ENCODE assay signal across 8 mouse cellular contexts in genomic region chr17:6691596-6691995, GRCm38 (mm10). TPM values are rescaled to one million over a fixed set of nuclear protein-coding genes. Genes with fewer than 3 reads are reported as not detected.
A peak's percentile ranks its signal among the peaks of the same experiment; 100 is the strongest.
DNase-seq lines count a peak whose midpoint lies in the region; ATAC-seq and TF ChIP-seq lines count a peak whose summit lies in the region.
"Not testable (repeated sequence)": the region's sequence is repeated elsewhere in the genome, so short reads cannot be mapped to it uniquely, and the experiment has no call there.

No protein-coding gene starts in this region.

- not testable (repeated sequence) for TF ChIP-seq EP300 in CH12.LX (IDR thresholded peaks at IDR 0.05; ENCODE audit: low read length)

- H3K4me2 ChIP-seq in CH12.LX (ENCODE audit: insufficient read depth, low read depth, poor library complexity, severe bottlenecking); liver, embryonic 13.5 days; neural tube, embryonic 11.5 days (ENCODE audit: low read depth): not testable (repeated sequence)

- not testable (repeated sequence) for H3K9me3 ChIP-seq in CH12.LX (replicated peaks; ENCODE audit: low read length); liver, embryonic 13.5 days (replicated peaks); neural tube, embryonic 11.5 days (ENCODE audit: control insufficient read depth, low read length)

- dilution Hi-C loops in CH12.LX (cut with MboI; ENCODE audit: extremely low pct_ligation_motif_present, extremely low pct_unique_long_range_greater_than_20kb, low sequenced_read_pairs) = not testable (repeated sequence)

- H3K79me2 ChIP-seq in CH12.LX (replicated peaks; ENCODE audit: control insufficient read depth, extremely low read depth, insufficient read depth, poor library complexity, severe bottlenecking) = not testable (repeated sequence)

- H3K36me3 ChIP-seq in CH12.LX (replicated peaks in 1 of 2; ENCODE audit: control insufficient read depth in 1 of 2, insufficient read depth in 1 of 2, low read length in 1 of 2); liver, embryonic 13.5 days; neural tube, embryonic 11.5 days (ENCODE audit: control insufficient read depth, insufficient read depth, low read length): not testable (repeated sequence)

- peak; percentile 63 to 66 for TF ChIP-seq CTCF in CH12.LX (conservative IDR thresholded peaks at IDR 0.05 in 1 of 2, IDR thresholded peaks at IDR 0.05 in 1 of 2; ENCODE audit: low read depth in 2 of 2, low read length in 2 of 2)

- in situ Hi-C loops in CH12.LX (cut with MboI; ENCODE audit: low pct_ligation_motif_present, low pct_unique_long_range_greater_than_20kb, low sequenced_read_pairs) = not testable (repeated sequence)

- WGBS in liver, embryonic 13.5 days (ENCODE audit: insufficient replicate concordance) = 4% methylated on average over 2 of the region's 2 CpGs
- WGBS in neural tube, embryonic 11.5 days = 12% methylated on average over 2 of the region's 2 CpGs

- not testable (repeated sequence) for TF ChIP-seq POLR2A in CH12.LX (IDR thresholded peaks at IDR 0.05; ENCODE audit: low read depth, low read length)

- ATAC-seq in erythroid progenitor cell, adult 5-6 weeks (replicated peaks; ENCODE audit: low FRiP score, poor library complexity, severe bottlenecking) = peak; percentile 64
- not testable (repeated sequence) for ATAC-seq in liver, embryonic 13.5 days (ENCODE audit: low read depth); neural tube, embryonic 11.5 days (ENCODE audit: insufficient read depth, low FRiP score, low TSS enrichment)

- peak; percentile 62 for TF ChIP-seq RAD21 in CH12.LX (IDR thresholded peaks at IDR 0.05; ENCODE audit: low read depth, low read length)

- not testable (repeated sequence) for H3K27me3 ChIP-seq in CH12.LX (replicated peaks); liver, embryonic 13.5 days; neural tube, embryonic 11.5 days (ENCODE audit: control insufficient read depth, insufficient read depth, low read length)

- not testable (repeated sequence) for H3K9ac ChIP-seq in CH12.LX (ENCODE audit: insufficient read depth, low read depth); liver, embryonic 13.5 days; neural tube, embryonic 11.5 days (ENCODE audit: low read length)

- H3K4me3 ChIP-seq in CH12.LX (replicated peaks in 1 of 3; ENCODE audit: low read depth in 2 of 3, low read length in 2 of 3, poor library complexity in 1 of 3); liver, embryonic 13.5 days (replicated peaks); neural tube, embryonic 11.5 days (ENCODE audit: low read depth, low read length): not testable (repeated sequence)

- intact Hi-C loops in heart, postnatal 10 days (cut with DNase I) = loop anchor here (10.0 kb wide), 1 partner anchor 203 kb away; no protein-coding TSS in a partner anchor

- H3K4me1 ChIP-seq in CH12.LX (ENCODE audit: control insufficient read depth in 1 of 2, insufficient read depth in 2 of 2); liver, embryonic 13.5 days (replicated peaks); neural tube, embryonic 11.5 days (ENCODE audit: control insufficient read depth, insufficient read depth, low read length): not testable (repeated sequence)

- DNase-seq in CH12.LX (ENCODE audit: extremely low read depth) = peak; percentile 45
- DNase-seq in c-Kit-negative CD71-positive TER-119-positive erythroid progenitor cells, embryonic 14.5 days (ENCODE audit: low read depth, low spot score) = peak; percentile 36
- DNase-seq in heart, postnatal 10 days = peak; percentile 93 to 97
- DNase-seq in layer of hippocampus, adult 11-12 months (ENCODE audit: low spot score) = peak; percentile 91
- DNase-seq in liver, embryonic 13.5 days = peak; percentile 23
- DNase-seq in neural tube, embryonic 11.5 days (ENCODE audit: low spot score) = peak; percentile 41
- peak; percentile 76 for DNase-seq in testis, postnatal 14 days (ENCODE audit: low spot score)

- H3K27ac ChIP-seq in CH12.LX (ENCODE audit: insufficient read depth, low read depth); liver, embryonic 13.5 days; neural tube, embryonic 11.5 days (ENCODE audit: low read depth, low read length): not testable (repeated sequence)

TF ChIP-seq in CH12.LX, 34 proteins besides CTCF, POLR2A, EP300 and RAD21:
- peak; percentile 67 for TF ChIP-seq SMC3 (IDR thresholded peaks at IDR 0.05; ENCODE audit: low read depth, low read length)

RNA-seq across cellular contexts. Expression of gene Sytl3, which starts 32.7 kb away (rescaled TPM):
- total RNA-seq in CH12.LX (2012; rRNA removed) = 39.4 and 73.2 TPM in 2 replicates
- 27.5 and 27.6 TPM in 2 replicates for total RNA-seq in CH12.LX (2014; rRNA removed)
- 59.3 and 72.3 TPM in 2 replicates for polyA plus RNA-seq in CH12.LX (2012; ENCODE audit: insufficient read length, low read depth)
- 3.2 TPM in 1 of 2 replicates, not detected in the other for total RNA-seq in erythroid progenitor cell, adult 5-6 weeks (2015; ENCODE audit: low replicate concordance)
- 0.61 and 1.9 TPM in 2 replicates for total RNA-seq in erythroid progenitor cell, adult 5-6 weeks (2017; ENCODE audit: low replicate concordance)
- total RNA-seq in heart, postnatal 10 days (2021) = under 1 TPM; 0.45 to 0.48 TPM
- polyA plus RNA-seq in liver, embryonic 13.5 days (2015; fragmentation: Nextera tagmentation; extraction: Ambion mirVana) = 0.08 TPM in 1 of 2 replicates, not detected in the other
- polyA plus RNA-seq in neural tube, embryonic 11.5 days (2014; fragmentation: Nextera tagmentation; extraction: Ambion mirVana) = 0.16 TPM in 1 of 2 replicates, not detected in the other

RNA-seq across cellular contexts. Expression of gene Dynlt1f, which starts 35.9 kb away (rescaled TPM):
- total RNA-seq in CH12.LX (2012; rRNA removed) = 197 and 215 TPM in 2 replicates
- 332 and 352 TPM in 2 replicates for total RNA-seq in CH12.LX (2014; rRNA removed)
- 126 and 165 TPM in 2 replicates for polyA plus RNA-seq in CH12.LX (2012; ENCODE audit: insufficient read length, low read depth)
- 40.4 and 58.7 TPM in 2 replicates for total RNA-seq in erythroid progenitor cell, adult 5-6 weeks (2015; ENCODE audit: low replicate concordance)
- 20.1 and 22.1 TPM in 2 replicates for total RNA-seq in erythroid progenitor cell, adult 5-6 weeks (2017; ENCODE audit: low replicate concordance)
- 100 to 1,000 TPM; 116 to 117 TPM for total RNA-seq in heart, postnatal 10 days (2021)
- 94.4 and 98.1 TPM in 2 replicates for polyA plus RNA-seq in liver, embryonic 13.5 days (2015; fragmentation: Nextera tagmentation; extraction: Ambion mirVana)
- 329 and 335 TPM in 2 replicates for polyA plus RNA-seq in neural tube, embryonic 11.5 days (2014; fragmentation: Nextera tagmentation; extraction: Ambion mirVana)

Comparison
In these comparisons a context has a peak if more than half of its experiments do, and no peak if none do; other contexts are left out.
1. DNase-seq: peak in every context shown above with its lines; median percentile 95 in heart, postnatal 10 days; 91 in layer of hippocampus, adult 11-12 months; 76 in testis, postnatal 14 days; 45 in CH12.LX; 41 in neural tube, embryonic 11.5 days; 36 in c-Kit-negative CD71-positive TER-119-positive erythroid progenitor cells, embryonic 14.5 days; 23 in liver, embryonic 13.5 days.
2. RNA of gene Sytl3, which starts 32.7 kb away (total RNA-seq): 27.5 to 73.2 TPM in CH12.LX; 0.61 to 3.2 TPM in erythroid progenitor cell, adult 5-6 weeks and 0.45 to 0.48 TPM in heart, postnatal 10 days; every median in the first group is over 4 times any median in the second.